Mouse (Mus musculus) ovary, postnatal 10 days (tissue): ENCODE results near the gene Asb4.

Experiments used
- DNase-seq: peaks from one replicate; pipeline ENCODE4 v3.0.0; 2022; ENCODE audit warnings: low spot score

Asb4 gene

DNA sequence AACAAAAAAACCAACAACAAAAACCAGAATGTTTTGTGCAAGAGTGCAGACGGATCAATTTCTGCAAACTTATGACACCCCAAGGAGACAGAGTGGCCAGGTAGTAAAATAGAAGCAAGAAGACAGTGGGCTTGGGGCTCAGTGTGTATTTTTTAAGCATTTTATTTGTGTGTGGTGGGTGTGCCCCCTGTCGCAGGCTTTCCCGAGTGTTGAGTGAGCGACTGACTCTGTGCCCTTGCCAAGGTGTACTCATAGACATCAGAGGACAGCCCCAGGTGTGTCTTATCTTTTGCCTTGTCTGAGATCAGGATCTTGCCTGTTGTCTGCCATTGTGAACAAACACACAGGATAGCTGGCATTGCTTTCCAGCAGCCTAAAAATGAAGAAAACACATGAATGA lies 63.8 kb downstream of the Asb4 start:
- DNase-seq = no peak

DNA sequence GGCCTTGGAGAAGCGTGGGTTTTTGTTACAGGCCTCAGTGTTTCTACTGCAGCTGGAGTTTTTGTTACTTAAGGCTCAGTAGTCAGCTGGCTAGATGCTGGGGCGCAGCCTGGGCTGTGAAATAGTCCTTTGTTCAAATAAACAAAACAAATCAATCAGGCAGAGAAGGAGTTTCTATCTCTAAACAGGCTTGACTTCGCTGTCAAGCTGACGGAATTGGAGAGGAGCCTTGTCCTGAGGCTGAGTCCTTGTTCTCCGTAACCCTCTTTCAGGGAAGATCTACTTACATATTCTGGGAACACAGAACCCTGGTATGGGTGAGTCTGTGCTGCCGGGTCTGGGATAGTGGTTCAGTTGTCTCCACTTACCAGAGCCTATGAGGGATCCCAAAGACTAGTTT lies 64.4 kb downstream of the Asb4 start:
- DNase-seq = no peak

DNA sequence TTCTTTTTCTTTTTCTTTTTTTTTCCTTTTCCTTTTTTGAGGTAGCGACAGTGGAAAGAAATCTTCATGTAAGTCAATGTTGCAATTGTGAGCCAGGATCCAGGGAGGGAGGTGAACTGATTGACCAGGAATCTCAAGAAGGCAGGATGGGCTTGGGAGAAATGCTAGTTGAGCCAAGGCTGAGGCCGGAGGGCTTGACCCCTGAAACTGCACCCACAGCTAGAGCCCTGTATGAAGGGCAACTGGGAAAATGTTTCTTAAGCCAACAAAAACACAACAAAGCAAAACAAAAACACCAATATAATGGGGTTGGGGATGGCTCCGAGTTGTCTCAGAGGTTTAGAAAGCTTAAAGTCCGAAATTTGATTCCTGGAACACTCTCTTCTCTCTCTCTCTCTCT lies 65.2 kb downstream of the Asb4 start:
- no peak for DNase-seq

DNA sequence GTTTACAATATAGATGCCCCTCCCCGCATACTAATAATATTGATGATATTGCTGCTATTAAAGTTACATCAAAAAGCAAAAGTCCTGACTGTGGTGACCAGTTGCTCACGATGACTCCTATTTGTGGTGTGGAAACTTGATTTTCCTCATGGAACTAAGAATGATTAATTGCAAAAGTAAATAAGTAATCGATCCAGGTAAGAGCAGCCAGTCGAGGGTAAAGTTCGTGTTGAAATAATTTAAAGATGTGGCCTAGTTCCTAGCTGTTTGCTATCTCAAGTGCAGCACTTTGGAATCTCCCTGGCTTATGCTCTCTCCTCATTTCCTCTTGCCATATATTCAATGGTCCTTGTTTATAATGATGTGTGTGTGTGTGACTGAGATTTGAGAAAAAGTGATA lies 66.7 kb downstream of the Asb4 start:
- DNase-seq = no peak

DNA sequence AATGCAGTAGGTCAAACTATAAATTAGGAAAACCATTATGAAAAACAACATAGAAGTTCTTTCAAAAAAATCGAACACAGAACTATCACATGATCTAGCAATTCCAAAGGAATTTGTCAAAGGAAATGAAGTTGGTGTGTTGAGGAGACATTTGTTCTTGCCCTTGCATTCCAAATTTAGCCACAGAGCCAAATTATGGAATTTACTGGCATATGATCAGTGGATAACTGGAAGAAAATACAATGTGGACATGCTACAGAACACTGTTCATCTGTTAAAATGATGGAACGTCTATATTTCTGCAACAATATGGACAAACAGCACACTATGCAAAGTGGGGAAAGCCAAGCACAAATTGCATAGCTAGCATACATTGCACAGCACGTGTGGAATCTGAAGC lies 72.7 kb downstream of the Asb4 start:
- no peak for DNase-seq

DNA sequence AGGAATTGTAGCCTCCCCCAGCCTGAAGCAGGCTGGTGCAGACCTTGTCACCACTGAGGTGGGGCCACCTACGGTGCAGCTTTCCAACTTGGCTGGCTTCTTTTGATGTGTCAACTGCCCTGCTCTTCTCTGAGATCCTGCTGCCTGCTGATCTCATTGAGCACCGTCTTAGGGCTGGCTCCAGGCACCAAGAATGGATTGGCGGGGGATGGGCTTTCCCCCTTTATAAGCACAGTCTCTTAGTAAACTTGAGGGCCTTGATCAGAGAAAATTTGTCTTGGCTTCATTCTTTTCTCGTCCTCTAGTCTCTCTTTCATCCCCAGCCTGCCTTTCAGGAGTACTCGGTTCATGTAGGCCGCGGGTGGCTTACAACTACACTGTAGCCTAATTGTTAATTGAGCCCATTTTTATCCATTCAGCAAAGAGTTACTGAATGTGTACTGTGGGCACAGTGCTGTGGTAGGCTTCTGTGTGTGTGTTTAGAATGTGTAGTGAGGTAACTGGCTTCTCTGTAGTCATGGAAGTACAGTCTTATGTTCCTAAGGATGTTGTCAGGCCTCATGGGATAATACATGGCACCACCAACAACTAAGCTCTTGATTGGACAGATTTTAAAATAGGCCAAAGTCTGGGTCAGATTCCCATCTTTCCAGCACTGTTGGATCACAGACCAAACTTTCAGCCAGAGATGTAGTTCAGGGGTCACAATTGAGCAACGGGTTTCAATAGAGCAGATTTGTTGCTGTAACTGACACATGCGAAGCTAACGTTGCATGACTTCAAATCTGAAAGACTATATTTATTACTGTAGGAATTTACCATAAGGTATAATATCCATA lies 87.5 kb downstream of the Asb4 start:
- no peak for DNase-seq

DNA sequence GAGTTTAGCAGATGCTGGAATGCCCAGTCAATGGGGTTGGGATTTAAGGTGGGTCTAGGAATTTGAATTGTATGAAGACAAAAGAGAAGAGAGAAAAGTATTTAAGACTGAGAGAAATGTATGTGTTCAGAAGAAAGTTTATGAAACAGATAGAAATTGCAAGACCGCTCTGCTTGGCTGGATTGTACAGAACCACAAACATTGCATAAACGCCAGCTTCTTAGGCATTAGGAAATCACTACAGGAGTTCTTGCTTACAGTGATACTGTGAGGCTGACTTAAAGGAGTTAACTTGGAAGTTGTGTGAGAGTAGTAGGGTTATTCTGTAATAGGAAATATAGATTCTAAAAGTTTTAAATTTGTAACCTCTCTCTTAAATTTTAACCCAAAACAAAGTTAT lies 89.5 kb downstream of the Asb4 start:
- no peak for DNase-seq

DNA sequence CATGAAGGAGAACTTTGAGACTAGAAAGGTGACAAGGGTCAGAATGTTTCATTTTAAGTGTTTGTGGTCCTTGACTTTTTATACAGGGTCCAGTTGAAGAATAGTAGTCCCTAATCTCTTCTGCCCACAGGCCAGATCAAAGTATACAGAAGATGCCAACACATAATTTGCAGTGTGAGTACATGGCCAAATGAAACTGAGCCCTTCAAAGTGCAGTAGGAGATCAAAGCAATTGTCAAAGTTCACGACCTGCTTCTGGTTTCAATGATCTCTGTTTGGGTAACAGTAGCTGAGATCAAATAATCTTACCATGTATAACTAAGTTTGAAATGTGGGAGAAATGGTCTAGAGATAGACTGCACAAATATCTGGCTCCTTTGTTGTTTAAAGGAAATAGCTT lies 90.8 kb downstream of the Asb4 start:
- no peak for DNase-seq

DNA sequence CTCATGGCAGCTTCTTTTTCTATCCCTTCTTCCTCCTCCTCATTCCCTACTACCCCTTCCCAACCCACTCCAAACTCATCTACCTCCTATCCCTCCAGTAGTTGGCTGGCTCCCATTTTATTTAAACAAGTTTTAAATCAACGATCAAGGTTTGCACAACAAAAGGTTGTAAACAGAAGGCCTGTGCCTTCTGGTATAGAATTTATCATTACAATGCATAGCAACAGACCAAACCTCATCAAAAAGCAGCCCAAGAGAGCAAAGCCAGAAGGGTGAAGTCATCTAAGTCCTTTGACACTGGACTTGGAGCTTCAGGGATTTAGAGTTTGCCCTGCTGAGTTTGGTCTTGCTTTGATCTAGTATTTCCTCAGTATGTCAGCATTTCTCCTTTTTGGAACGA lies 97.9 kb downstream of the Asb4 start:
- DNase-seq = no peak

DNA sequence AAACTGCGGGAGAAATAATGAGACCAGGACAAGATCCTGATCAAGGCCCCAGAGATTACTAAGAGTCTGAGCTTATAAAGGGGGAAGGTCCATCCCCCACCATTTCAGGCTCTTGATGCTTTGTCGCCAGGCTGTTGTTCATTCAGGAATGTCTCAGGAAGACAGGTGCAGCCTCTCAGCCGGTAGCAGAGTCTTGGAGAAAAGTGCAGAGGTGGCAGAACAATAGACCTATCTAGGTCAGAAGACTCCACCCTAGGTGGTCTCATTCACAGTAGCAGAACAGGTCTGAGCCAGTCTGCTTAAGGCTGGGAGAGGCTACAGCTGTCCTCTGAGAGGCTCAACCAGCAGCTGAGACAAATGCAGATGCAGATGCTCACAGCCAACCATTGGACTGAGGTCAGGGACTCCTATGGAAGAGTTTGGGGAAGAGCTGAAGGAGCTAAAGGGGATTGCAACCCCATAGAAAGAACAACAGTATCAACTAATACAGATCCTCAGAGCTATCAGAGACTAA lies 99.1 kb downstream of the Asb4 start:
- no peak for DNase-seq
